Comparison of ENCODE assay signal across 11 mouse cellular contexts in genomic region chr3:83995254-83995830, GRCm38 (mm10). TPM values are rescaled to one million over a fixed set of nuclear protein-coding genes. Genes with fewer than 3 reads are reported as not detected.
DNase-seq lines count a peak whose midpoint lies in the region; ATAC-seq and TF ChIP-seq lines count a peak whose summit lies in the region.
"Had no signal": no experiment of that assay in that cellular context is flagged by ENCODE, and none has a peak within 500 bp of the region (broad histone marks: within the 10 kb centered on the region; RNA-seq: fewer than 3 reads in every experiment).

No protein-coding gene starts in this region.

- 66% methylated on average over 9 of the region's 9 CpGs for WGBS in lung, embryonic 14.5 days
- 70% methylated on average over 9 of the region's 9 CpGs for WGBS in limb, embryonic 12.5 days

- no peaks in the 10 kb centered on the region for H3K9me3 ChIP-seq in lung, embryonic 14.5 days (ENCODE audit: low read depth, low read length)
- H3K9me3 ChIP-seq in limb, embryonic 12.5 days, result no peaks in the 10 kb centered on the region
- H3K9me3 ChIP-seq: megakaryocyte, embryonic 14.5 days had no signal

- peak overlapping the region; percentile 47; the same call in 1 of the 2 replicates for H3K27ac ChIP-seq in lung, embryonic 14.5 days (ENCODE audit: low read depth)
- peak overlapping the region; percentile 20; the same call in 1 of the 2 replicates for H3K27ac ChIP-seq in limb, embryonic 12.5 days
- H3K27ac ChIP-seq in left cerebral cortex, adult 2 months, result no peak overlapping the region

- no peaks in the 10 kb centered on the region for H3K36me3 ChIP-seq in lung, embryonic 14.5 days (ENCODE audit: insufficient read depth)
- H3K36me3 ChIP-seq in limb, embryonic 12.5 days, result no peaks in the 10 kb centered on the region

- TF ChIP-seq CTCF in lung, embryonic 14.5 days (IDR thresholded peaks at IDR 0.05; ENCODE audit: low read depth), result no peak
- TF ChIP-seq CTCF in left cerebral cortex, adult 2 months (IDR thresholded peaks at IDR 0.05), result no peak

- no peak for ATAC-seq in lung, embryonic 14.5 days (ENCODE audit: insufficient read depth)
- no peak for ATAC-seq in limb, embryonic 12.5 days (ENCODE audit: insufficient number of reproducible peaks, insufficient read depth, low FRiP score, low TSS enrichment, low read depth)
- ATAC-seq in frontal cortex, adult (ENCODE audit: low TSS enrichment), result no peak

- peak; percentile 25 for DNase-seq in cerebellum, adult 11-12 months
- no peak for DNase-seq in cerebellum, postnatal 4 days (ENCODE audit: low spot score in 2 of 2)
- no peak for DNase-seq in lung, embryonic 14.5 days
- DNase-seq in lung, postnatal 36 days, result no peak
- peak; percentile 33 to 35 for DNase-seq in cerebellum, postnatal 36 days
- no peak for DNase-seq in left cerebral cortex, adult 2 months (ENCODE audit: extremely low spot score in 1 of 2, low spot score in 2 of 2)
- DNase-seq: embryo, embryonic 11 days; left cerebral cortex, postnatal 4 days had no signal

- intact Hi-C loops in left cerebral cortex, adult 2 months (cut with DNase I), result no loop called here

- H3K27me3 ChIP-seq in lung, embryonic 14.5 days (ENCODE audit: insufficient read depth, low read length), result no peaks in the 10 kb centered on the region
- H3K27me3 ChIP-seq in limb, embryonic 12.5 days, result no peaks in the 10 kb centered on the region
- H3K27me3 ChIP-seq: megakaryocyte, embryonic 14.5 days had no signal

- H3K9ac ChIP-seq in lung, embryonic 14.5 days, result no peak overlapping the region
- no peak overlapping the region for H3K9ac ChIP-seq in limb, embryonic 12.5 days (replicated peaks)

- no peak overlapping the region for H3K4me3 ChIP-seq in lung, embryonic 14.5 days (ENCODE audit: low read depth, low read length)
- no peak overlapping the region for H3K4me3 ChIP-seq in limb, embryonic 12.5 days (replicated peaks)
- no peak overlapping the region for H3K4me3 ChIP-seq in left cerebral cortex, adult 2 months
- H3K4me3 ChIP-seq: megakaryocyte, embryonic 14.5 days had no signal

- H3K4me2 ChIP-seq in lung, embryonic 14.5 days, result no peak overlapping the region
- no peak overlapping the region for H3K4me2 ChIP-seq in limb, embryonic 12.5 days

- H3K4me1 ChIP-seq in lung, embryonic 14.5 days (ENCODE audit: insufficient read depth), result peaks cover 14% of the 10 kb centered on the region
- peaks cover 65% of the 10 kb centered on the region for H3K4me1 ChIP-seq in limb, embryonic 12.5 days (replicated peaks)

RNA-seq across cellular contexts. Expression of gene Tmem131l, which starts 44.6 kb away (rescaled TPM):
- 59.5 and 61.9 TPM in 2 replicates for polyA plus RNA-seq in lung, embryonic 14.5 days (2014; fragmentation: Nextera tagmentation; extraction: Ambion mirVana)
- 68.1 and 72.0 TPM in 2 replicates for polyA plus RNA-seq in limb, embryonic 12.5 days (2016; fragmentation: Nextera tagmentation; extraction: Ambion mirVana)
- total RNA-seq in left cerebral cortex, adult 2 months (2021), result 10 to 100 TPM; 21.7 to 24.9 TPM

Comparison
In these comparisons a context has a peak if more than half of its experiments do, and no peak if none do; other contexts are left out.
1. DNase-seq: peak in cerebellum, adult 11-12 months (single experiment) and cerebellum, postnatal 36 days (2 of 2); none in cerebellum, postnatal 4 days (0 of 2), lung, embryonic 14.5 days (single experiment), lung, postnatal 36 days (single experiment) and left cerebral cortex, adult 2 months (0 of 2).